Mouse (Mus musculus) megakaryocyte, embryonic 14.5 days (primary cell): ENCODE measurements around the gene Zp3.

Source experiments
- FLI1 ChIP-seq: IDR thresholded peaks from 2 replicates; pipeline ENCODE4 v1.6.1; 2012; ENCODE audit warnings: low read length, inconsistent platforms, mixed read lengths
- GATA1 ChIP-seq: IDR thresholded peaks from 3 replicates; pipeline ENCODE4 v1.6.1; 2012; ENCODE audit warnings: mixed read lengths, low read length, inconsistent platforms, borderline replicate concordance

DNA sequence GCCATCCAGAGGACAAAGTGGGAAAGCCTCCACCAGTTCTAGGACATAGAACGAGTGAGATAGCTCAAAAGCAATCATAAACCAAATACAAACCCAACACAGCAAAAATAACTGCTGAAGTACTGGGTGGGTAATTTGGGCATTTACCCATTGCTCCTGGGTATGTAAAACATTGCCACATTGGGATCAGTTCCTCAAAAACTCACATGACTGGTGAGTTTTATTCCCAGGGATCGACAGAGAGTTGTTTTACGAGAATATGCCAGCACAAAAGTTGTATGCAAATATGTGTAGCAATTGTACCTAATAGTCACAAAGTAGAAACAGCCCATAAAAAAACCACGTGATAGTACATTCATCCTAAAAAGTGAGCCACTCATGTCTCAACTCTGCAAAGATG lies 55.0 kb downstream of the Zp3 start:
- no peak for TF ChIP-seq GATA1
- TF ChIP-seq FLI1: no peak
